Mouse (Mus musculus) midbrain, embryonic 12.5 days (tissue): ENCODE measurements around the gene Grm4. TPM values are rescaled to one million over a fixed set of nuclear protein-coding genes. Genes with fewer than 3 reads are reported as not detected.

ENCODE experiments used
- polyA plus RNA-seq: library from polyadenylated mRNA; unstranded; fragments of >200 nt; fragmentation: Nextera tagmentation; extraction: Ambion mirVana; gene quantifications from 2 replicates; pipeline ENCODE4 v1.2.1, GENCODE M21; 2016

Gene Grm4
- polyA plus RNA-seq, 1 experiment from 2014 or later, result 4.2 TPM

Other genes starting within 250 kb of the Grm4 start
- gene Hmga1, start 35.1 kb upstream of the Grm4 start, polyA plus RNA-seq, result 213 and 215 TPM in 2 replicates
- 18.9 and 20.7 TPM in 2 replicates for gene AI413582, start 44.4 kb upstream of the Grm4 start, polyA plus RNA-seq
- 189 and 196 TPM in 2 replicates for gene Nudt3, start 102.1 kb upstream of the Grm4 start, polyA plus RNA-seq
- gene RPS10-NUDT3, start 113.8 kb upstream of the Grm4 start, polyA plus RNA-seq, result not detected in 2 replicates
- 694 and 702 TPM in 2 replicates for gene Rps10, start 115.3 kb upstream of the Grm4 start, polyA plus RNA-seq
- gene Pacsin1, start 134.1 kb upstream of the Grm4 start, polyA plus RNA-seq, result 6.3 and 6.7 TPM in 2 replicates
- gene Spdef, start 207.6 kb upstream of the Grm4 start, polyA plus RNA-seq, result 0.39 and 0.40 TPM in 2 replicates